Mouse (Mus musculus): ENCODE results near the gene Atp6v0c.

DNA sequence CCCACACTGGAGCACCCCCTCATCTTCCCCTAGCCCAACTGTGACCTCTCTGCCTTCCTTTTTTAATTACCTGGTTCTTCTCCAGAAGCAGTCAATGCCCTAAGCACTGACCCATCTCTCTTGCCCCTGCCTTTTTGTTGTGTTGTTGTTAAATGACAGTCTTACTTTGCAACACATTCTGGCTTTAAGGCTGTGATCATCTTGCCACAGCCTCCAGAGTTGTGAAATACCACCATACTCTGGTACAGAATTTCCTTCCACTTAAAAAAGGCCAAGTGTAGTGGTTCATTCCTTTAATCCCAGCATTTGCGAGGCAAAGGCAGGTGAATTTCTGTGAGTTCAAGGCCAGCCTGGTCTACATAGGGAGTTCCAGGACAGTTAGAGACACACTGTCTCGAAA is 21.4 kb upstream of the Atp6v0c start:
- TF ChIP-seq GATA1 (IDR thresholded peaks at IDR 0.05; ENCODE audit: borderline replicate concordance, low read length) (no peak), TAL1 (conservative IDR thresholded peaks at IDR 0.05; ENCODE audit: low read depth, low read length) (no peak), CTCF (IDR thresholded peaks at IDR 0.05; ENCODE audit: low read depth, low read length) (no peak), POLR2AphosphoS5 (IDR thresholded peaks at IDR 0.05; ENCODE audit: insufficient replicate concordance, low read depth, low read length) (no peak), GATA2 (IDR thresholded peaks at IDR 0.05; ENCODE audit: borderline replicate concordance, low read depth, low read length) (no peak)

Measured in G1E (cell line).